Mouse (Mus musculus) spleen, adult 2 months (tissue): ENCODE measurements around the gene Prkcb.

ENCODE experiments used
- CTCF ChIP-seq: fragments of 200-500 bp; IDR thresholded peaks from 2 replicates; pipeline ENCODE4 v1.5.1; 2011; ENCODE audit warnings: mild to moderate bottlenecking, inconsistent platforms; ENCODE audit not compliant: insufficient read depth, insufficient read length, insufficient replicate concordance; ENCODE audit errors: extremely low read depth
- POLR2A ChIP-seq: fragments of 200-500 bp; IDR thresholded peaks from 2 replicates; pipeline ENCODE4 v1.6.1; 2011; ENCODE audit warnings: low read depth, low read length, inconsistent platforms

DNA sequence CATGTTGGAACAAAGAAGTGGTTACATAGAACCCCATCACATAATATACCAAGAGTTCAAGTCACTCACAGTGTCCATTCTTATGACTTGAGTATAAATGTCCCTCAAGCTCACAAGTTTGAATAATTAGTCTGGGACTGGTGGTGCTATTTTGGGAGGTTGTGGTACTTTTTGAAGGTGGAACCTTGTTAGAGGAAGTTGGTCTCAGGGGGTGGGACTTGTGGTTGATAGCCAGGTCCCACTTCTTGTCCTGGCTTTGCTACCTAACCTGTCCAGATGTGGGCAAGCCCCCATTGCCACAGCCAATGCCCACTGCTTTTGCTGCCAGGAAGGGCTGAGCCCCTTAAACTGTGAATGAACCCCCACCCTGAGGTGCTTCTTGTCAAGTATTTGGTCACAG lies 28.9 kb downstream of the Prkcb start:
- TF ChIP-seq CTCF (no peak), POLR2A (no peak)
